Mouse (Mus musculus) kidney, postnatal 0 days (tissue): ENCODE data around the gene Gdpgp1. TPM values are rescaled to one million over a fixed set of nuclear protein-coding genes. Genes with fewer than 3 reads are reported as not detected.

Experiments used
- ATAC-seq: fragments of 200-750 bp; cut with Nextera tagmentation; replicated peaks from 2 replicates; pipeline ENCODE4 v1.8.0; 2017; ENCODE audit warnings: low read depth, moderate number of reproducible peaks, moderate TSS enrichment, moderate library complexity; ENCODE audit not compliant: low FRiP score
- DNase-seq: peaks from one replicate; pipeline ENCODE4 v3.0.0-alpha.2; 2016; ENCODE audit warnings: low spot score
- H3K27ac ChIP-seq: fragments of 300-500 bp; sonication (generic); 2 replicates; pipeline ENCODE4 v1.5.1; 2014; ENCODE audit warnings: mild to moderate bottlenecking
- H3K27me3 ChIP-seq: fragments of 300-500 bp; sonication (generic); 2 replicates; pipeline ENCODE4 v1.6.1; 2014; ENCODE audit warnings: low read length, mixed read lengths; ENCODE audit not compliant: insufficient read depth
- H3K36me3 ChIP-seq: fragments of 300-500 bp; sonication (generic); 2 replicates; pipeline ENCODE4 v1.6.1; 2014; ENCODE audit warnings: low read length, mixed read lengths; ENCODE audit not compliant: insufficient read depth
- H3K4me1 ChIP-seq: fragments of 300-500 bp; sonication (generic); replicated peaks from 2 replicates; pipeline ENCODE4 v1.6.1; 2014; ENCODE audit warnings: antibody characterized with exemption, low read length, mixed read lengths; ENCODE audit not compliant: insufficient read depth
- H3K4me2 ChIP-seq: fragments of 300-500 bp; sonication (generic); 2 replicates; pipeline ENCODE4 v1.6.1; 2014; ENCODE audit warnings: mild to moderate bottlenecking, low read length, moderate library complexity, mixed read lengths
- H3K4me3 ChIP-seq: fragments of 300-500 bp; sonication (generic); replicated peaks from 2 replicates; pipeline ENCODE4 v1.5.1; 2014; ENCODE audit warnings: low read depth, low read length
- H3K9ac ChIP-seq: fragments of 300-500 bp; sonication (generic); 2 replicates; pipeline ENCODE4 v1.6.1; 2014; ENCODE audit warnings: low read depth, low read length
- H3K9me3 ChIP-seq: fragments of 300-500 bp; sonication (generic); replicated peaks from 2 replicates; pipeline ENCODE4 v1.6.1; 2016; ENCODE audit warnings: low read length, inconsistent platforms, mixed read lengths
- CTCF ChIP-seq: IDR thresholded peaks from 2 replicates; pipeline ENCODE4 v1.5.1; 2016; ENCODE audit warnings: antibody characterized with exemption, low read depth, mild to moderate bottlenecking, moderate library complexity
- WGBS: fragments of 180-500 bp; shearing (Covaris S2); extraction: QIAGEN DNeasy Blood & Tissue Kit; methylation state at CpG from one replicate; pipeline ENCODE4 v1.1.7; 2014; 5-methylcytosine and 5-hydroxymethylcytosine counted together
- polyA plus RNA-seq: library from polyadenylated mRNA; unstranded; fragments of >200 nt; fragmentation: Nextera tagmentation; extraction: Ambion mirVana; gene quantifications from 2 replicates; pipeline ENCODE4 v1.2.1, GENCODE M21; 2015

Gene Gdpgp1
- polyA plus RNA-seq, 1 experiment from 2014 or later, result 2.1 TPM

DNA sequence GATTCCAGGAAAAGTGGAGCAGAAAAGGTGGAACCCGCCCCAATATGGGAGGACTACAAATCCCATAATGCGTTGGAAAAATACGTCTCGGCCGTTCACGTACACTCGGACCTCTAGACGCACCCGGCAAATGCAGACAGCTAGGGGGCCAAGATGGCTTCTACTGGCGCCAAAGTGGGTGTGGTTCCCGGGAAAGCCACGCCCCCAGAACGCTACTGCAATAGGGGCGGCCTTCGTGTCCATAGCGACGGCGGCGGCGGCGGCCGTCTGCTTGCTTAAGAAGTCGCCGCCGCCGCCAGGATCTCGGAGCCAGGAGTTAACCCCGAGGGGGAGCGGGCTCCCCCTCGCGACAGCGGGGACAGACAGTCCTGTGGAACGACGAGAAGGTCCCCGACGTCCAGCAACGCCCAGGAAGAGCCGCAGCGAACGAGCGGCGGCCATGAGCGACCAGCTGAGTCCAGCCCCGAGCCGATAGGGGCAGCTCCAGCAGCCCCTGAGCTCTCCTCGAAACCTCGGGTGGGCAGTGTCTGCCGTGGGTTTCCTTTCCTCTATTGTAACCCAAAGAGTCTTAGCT lies 13.6 kb downstream of the Gdpgp1 start, which contains the start of gene Ttll13:
Gene Ttll13, plus strand, starts transcription at position 229 of the 574 bp plus-strand sequence.
- H3K27me3 ChIP-seq, result no peaks in the 10 kb centered on the region
- peak within 1 kb of the TSS; percentile 63 for H3K27ac ChIP-seq
- peak; percentile 67 for TF ChIP-seq CTCF
- peak; percentile 100 for DNase-seq
- ATAC-seq, result peak; percentile 97
- no peaks in the 10 kb centered on the region for H3K36me3 ChIP-seq
- WGBS, result 1% methylated on average over 48 of the region's 48 CpGs
- peak within 1 kb of the TSS; percentile 67 for H3K4me2 ChIP-seq
- peak within 1 kb of the TSS; percentile 59 for H3K4me3 ChIP-seq
- no peaks in the 10 kb centered on the region for H3K9me3 ChIP-seq
- H3K9ac ChIP-seq, result peak within 1 kb of the TSS; percentile 64
- no peaks in the 10 kb centered on the region for H3K4me1 ChIP-seq

GRCm38 (mm10) chr7:80246859-80247258 lies 14.2 kb downstream of the Gdpgp1 start:
- WGBS, result 57% methylated on average over 7 of the region's 7 CpGs
- H3K4me2 ChIP-seq, result peak overlapping the region; percentile 67
- H3K4me1 ChIP-seq, result no peaks in the 10 kb centered on the region
- no peak overlapping the region for H3K9ac ChIP-seq
- DNase-seq (no peak), ATAC-seq (no peak)
- peak overlapping the region; percentile 63; the same call in 1 of the 2 replicates for H3K27ac ChIP-seq
- TF ChIP-seq CTCF, result no peak
- H3K4me3 ChIP-seq, result peak overlapping the region; percentile 59
- H3K9me3 ChIP-seq, result no peaks in the 10 kb centered on the region
- H3K27me3 ChIP-seq, result no peaks in the 10 kb centered on the region
- H3K36me3 ChIP-seq, result no peaks in the 10 kb centered on the region

DNA sequence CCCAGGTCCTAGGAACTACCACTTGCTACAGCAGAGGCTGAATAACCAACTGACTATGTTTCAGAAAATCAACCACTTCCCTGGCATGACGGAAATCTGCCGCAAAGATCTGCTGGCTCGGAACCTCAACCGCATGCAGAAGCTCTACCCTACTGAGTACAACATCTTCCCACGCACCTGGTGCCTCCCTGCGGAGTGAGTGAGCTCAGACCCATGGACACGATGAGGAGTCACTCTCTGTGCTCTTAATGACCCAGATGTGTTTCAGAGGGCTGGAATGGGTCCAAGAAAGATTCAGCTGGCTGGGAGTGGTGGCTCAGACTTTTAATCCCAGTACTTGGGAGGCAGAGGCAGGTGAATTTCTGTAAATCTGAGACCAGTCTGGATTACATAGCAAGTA lies 19.8 kb downstream of the Gdpgp1 start:
- WGBS, result 76% methylated on average over 7 of the region's 7 CpGs
- no peak for ATAC-seq

DNA sequence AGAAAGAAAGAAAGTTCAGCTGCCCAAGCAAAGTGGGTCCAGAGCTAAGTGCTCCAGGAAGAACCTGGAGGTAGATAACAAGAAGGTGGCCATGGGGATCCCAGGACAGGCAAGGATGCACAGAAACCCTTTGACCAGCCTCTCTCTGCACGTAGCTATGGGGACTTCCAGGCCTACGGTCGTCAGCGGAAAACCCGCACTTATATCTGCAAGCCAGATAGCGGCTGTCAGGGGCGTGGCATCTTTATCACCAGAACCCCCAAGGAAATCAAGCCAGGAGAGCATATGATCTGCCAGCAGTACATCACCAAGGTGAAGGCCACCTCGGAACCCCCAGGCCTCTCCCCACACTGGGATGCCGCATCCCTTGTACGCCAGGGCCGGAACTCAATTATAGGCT lies 20.2 kb downstream of the Gdpgp1 start:
- no peak overlapping the region for H3K4me3 ChIP-seq
- no peaks in the 10 kb centered on the region for H3K27me3 ChIP-seq
- no peak for DNase-seq
- no peak overlapping the region for H3K4me2 ChIP-seq
- no peak for TF ChIP-seq CTCF
- WGBS, result 87% methylated on average over 11 of the region's 11 CpGs
- no peak overlapping the region for H3K27ac ChIP-seq
- no peaks in the 10 kb centered on the region for H3K4me1 ChIP-seq
- no peaks in the 10 kb centered on the region for H3K36me3 ChIP-seq
- H3K9ac ChIP-seq, result no peak overlapping the region
- ATAC-seq, result no peak
- no peaks in the 10 kb centered on the region for H3K9me3 ChIP-seq

More for the DNA sequence above, 19.8 kb downstream of the Gdpgp1 start:
- no peak overlapping the region for H3K9ac ChIP-seq
- no peak overlapping the region for H3K4me3 ChIP-seq
- H3K4me1 ChIP-seq, result no peaks in the 10 kb centered on the region
- TF ChIP-seq CTCF, result no peak
- DNase-seq, result no peak
- H3K4me2 ChIP-seq, result no peak overlapping the region
- H3K9me3 ChIP-seq, result no peaks in the 10 kb centered on the region
- no peak overlapping the region for H3K27ac ChIP-seq
- no peaks in the 10 kb centered on the region for H3K36me3 ChIP-seq
- H3K27me3 ChIP-seq, result no peaks in the 10 kb centered on the region

DNA sequence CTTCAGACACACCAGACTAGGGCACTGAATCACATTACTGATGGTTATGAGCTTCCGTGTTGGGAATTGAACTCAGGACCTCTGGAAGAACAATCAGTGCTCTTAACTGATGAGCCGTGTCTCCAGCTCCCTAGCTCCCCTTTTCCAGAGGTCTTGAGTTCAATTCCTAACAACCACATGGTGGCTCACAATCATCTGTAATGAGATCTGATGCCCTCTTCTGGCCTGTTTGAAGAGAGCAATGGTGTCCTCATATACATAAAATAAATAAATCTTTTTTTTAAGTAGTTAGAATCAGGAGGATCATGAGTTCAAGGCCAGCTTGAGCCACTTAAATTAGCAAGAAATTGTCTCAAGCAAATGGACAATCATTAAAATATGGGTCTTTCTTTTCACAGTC lies 23.3 kb downstream of the Gdpgp1 start:
- ATAC-seq (no peak), DNase-seq (no peak)
- Histone ChIP-seq H3K27ac (no peak overlapping the region), H3K4me2 (no peak overlapping the region), H3K27me3 (no peaks in the 10 kb centered on the region), H3K9me3 (no peaks in the 10 kb centered on the region), H3K4me1 (no peaks in the 10 kb centered on the region), H3K9ac (no peak overlapping the region), H3K36me3 (no peaks in the 10 kb centered on the region), H3K4me3 (no peak overlapping the region)
- TF ChIP-seq CTCF, result peak; percentile 54
- WGBS, result 67% methylated on average over 2 of the region's 2 CpGs

DNA sequence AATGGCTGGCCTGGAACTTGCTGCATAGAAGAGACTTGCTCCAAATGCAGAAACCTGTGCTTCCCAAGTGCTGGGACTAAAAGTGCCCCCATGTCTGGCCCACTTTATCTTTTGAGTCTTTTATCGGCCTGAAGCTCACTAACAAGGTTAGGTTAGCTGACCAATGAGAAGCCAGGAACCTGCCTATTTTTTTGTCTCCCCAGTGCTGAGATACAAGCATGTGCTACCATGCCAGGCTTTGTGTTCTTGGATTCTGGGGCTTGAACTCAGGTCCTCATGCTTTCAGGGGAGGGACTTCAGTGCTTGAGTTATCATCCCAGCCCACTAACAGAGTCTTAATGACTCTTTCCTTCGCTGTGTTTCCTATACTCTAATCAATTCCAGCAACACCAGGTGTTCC lies 25.0 kb downstream of the Gdpgp1 start:
- Histone ChIP-seq H3K27ac (no peak overlapping the region), H3K4me1 (0 out of 2 replicates have a peak, but pooled peaks cover 5% of the 10 kb centered on the region), H3K36me3 (no peaks in the 10 kb centered on the region), H3K9ac (no peak overlapping the region), H3K27me3 (no peaks in the 10 kb centered on the region), H3K4me2 (no peak overlapping the region), H3K9me3 (no peaks in the 10 kb centered on the region), H3K4me3 (no peak overlapping the region)
- 64% methylated on average over 2 of the region's 2 CpGs for WGBS
- DNase-seq, result no peak
- TF ChIP-seq CTCF, result no peak
- ATAC-seq, result no peak
